Mouse (Mus musculus) testis, adult 2 months (tissue): ENCODE results near the gene Lhx6. TPM values are rescaled to one million over a fixed set of nuclear protein-coding genes. Genes with fewer than 3 reads are reported as not detected.

Experiments
- H3K27ac ChIP-seq: fragments of 200-500 bp; 2 replicates; pipeline ENCODE4 v1.5.1; 2012; ENCODE audit warnings: low read depth, low read length; ENCODE audit not compliant: control insufficient read depth, insufficient read depth
- H3K27me3 ChIP-seq: fragments of 200-500 bp; 2 replicates; pipeline ENCODE4 v1.6.1; 2012; ENCODE audit warnings: mild to moderate bottlenecking, low read length, moderate library complexity; ENCODE audit not compliant: control insufficient read depth, insufficient read depth
- H3K36me3 ChIP-seq: fragments of 200-500 bp; 2 replicates; pipeline ENCODE4 v1.6.1; 2012; ENCODE audit warnings: mild to moderate bottlenecking, low read length; ENCODE audit not compliant: control insufficient read depth, insufficient read depth
- H3K4me1 ChIP-seq: fragments of 200-500 bp; 2 replicates; pipeline ENCODE4 v1.6.1; 2012; ENCODE audit warnings: low read length; ENCODE audit not compliant: control insufficient read depth, insufficient read depth
- H3K4me3 ChIP-seq: fragments of 200-500 bp; 2 replicates; pipeline ENCODE4 v1.5.1; 2012; ENCODE audit warnings: low read depth, mild to moderate bottlenecking, low read length, moderate library complexity, mixed read lengths; ENCODE audit not compliant: control insufficient read depth
- CTCF ChIP-seq: fragments of 200-500 bp; IDR thresholded peaks from 2 replicates; pipeline ENCODE4 v1.5.1; 2012; ENCODE audit warnings: low read depth, mild to moderate bottlenecking, inconsistent platforms, low read length, moderate library complexity; ENCODE audit not compliant: control insufficient read depth, insufficient read depth, insufficient replicate concordance
- POLR2A ChIP-seq: fragments of 200-500 bp; IDR thresholded peaks from 2 replicates; pipeline ENCODE4 v1.6.1; 2012; ENCODE audit warnings: low read depth, mild to moderate bottlenecking, inconsistent platforms, low read length, moderate library complexity; ENCODE audit not compliant: control insufficient read depth
- polyA plus RNA-seq: library from polyadenylated mRNA; depleted of rRNA; stranded (reverse); fragments of >200 nt; gene quantifications from 2 replicates; pipeline ENCODE4 v1.2.3, GENCODE M21; 2012; rRNA removed

The Lhx6 gene
- polyA plus RNA-seq, 1 experiment: 3.9 TPM

DNA sequence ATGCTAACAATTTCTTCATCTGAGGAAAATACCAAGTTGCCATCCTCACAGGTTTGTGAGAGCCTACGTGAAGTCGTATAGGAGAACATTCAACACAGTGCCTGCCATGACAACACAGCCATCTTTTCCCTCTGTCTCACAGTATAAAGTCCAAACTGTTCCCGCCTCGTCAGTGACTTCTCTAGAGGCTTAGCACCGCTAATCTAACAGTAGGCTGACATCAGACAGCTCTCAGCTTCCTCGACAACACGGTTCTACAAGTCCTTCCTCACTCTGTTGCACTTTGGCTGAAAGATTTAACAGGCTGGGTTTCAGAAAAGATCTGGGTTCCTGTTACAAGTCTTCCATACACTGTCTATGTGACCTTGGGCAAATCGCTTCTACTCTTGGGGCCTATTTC lies 57.0 kb downstream of the Lhx6 start:
- no peaks in the 10 kb centered on the region for H3K27me3 ChIP-seq
- H3K4me1 ChIP-seq: no peaks in the 10 kb centered on the region; the same call in 1 of the 2 replicates
- no peak overlapping the region for H3K27ac ChIP-seq
- H3K4me3 ChIP-seq: peak overlapping the region; percentile 30
- TF ChIP-seq CTCF (no peak), POLR2A (no peak)
- no peaks in the 10 kb centered on the region for H3K36me3 ChIP-seq

DNA sequence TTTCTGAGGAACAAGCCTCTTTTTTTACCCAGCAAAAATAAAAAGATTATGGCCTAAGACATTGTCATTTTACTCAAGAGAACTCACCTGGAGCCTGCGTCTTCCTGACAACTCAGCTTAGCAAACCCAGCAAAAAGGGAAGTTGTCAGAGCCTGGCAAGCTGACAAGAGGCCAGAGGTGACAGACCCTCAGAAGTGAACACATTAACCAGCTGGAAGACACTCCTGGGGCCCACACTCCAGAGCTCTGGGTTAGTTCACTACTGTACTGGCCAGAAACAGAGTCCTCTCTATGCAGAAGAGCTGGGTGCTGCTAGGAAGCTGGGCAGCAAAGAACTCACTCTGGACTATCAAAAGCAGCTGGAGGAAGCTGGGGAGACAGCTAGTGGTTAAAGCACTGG lies 64.3 kb downstream of the Lhx6 start:
- H3K27ac ChIP-seq: no peak overlapping the region
- H3K4me1 ChIP-seq: no peaks in the 10 kb centered on the region; the same call in 1 of the 2 replicates
- no peak for TF ChIP-seq CTCF
- TF ChIP-seq POLR2A: no peak
- H3K36me3 ChIP-seq: no peaks in the 10 kb centered on the region
- H3K27me3 ChIP-seq: no peaks in the 10 kb centered on the region
- no peak overlapping the region for H3K4me3 ChIP-seq

DNA sequence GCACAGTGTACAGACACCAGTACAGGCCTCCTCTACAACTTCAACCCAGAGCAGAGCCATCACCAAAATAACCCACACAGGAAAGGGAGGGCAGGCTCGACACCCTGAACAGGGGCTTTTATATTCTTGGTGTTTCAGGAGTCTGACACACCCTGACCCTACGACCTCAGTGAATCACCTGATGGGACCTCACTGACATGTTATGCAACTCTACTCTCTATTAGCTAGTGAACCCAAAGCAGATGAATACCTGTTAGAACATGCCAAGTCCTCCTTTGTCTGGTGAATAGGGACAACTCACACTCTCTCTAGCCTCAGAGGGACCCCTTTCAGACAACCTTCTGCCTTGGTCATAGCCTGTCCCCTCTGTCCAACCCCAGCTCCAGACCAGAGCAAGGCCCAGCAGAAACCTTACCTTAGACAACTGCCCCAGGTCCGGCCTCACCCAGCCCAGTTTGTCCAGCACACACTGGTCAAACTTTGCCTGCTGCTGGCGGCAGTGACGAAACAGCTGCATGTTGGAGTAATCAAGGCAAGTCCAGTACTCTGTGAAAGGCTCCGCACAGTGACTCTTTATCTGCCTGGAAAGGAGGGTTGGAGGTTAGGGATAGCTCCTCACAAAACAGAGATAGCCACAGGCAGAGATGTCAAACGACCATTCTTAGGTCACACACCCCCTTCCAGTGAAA lies 65.8 kb downstream of the Lhx6 start:
- no peaks in the 10 kb centered on the region; the same call in 1 of the 2 replicates for H3K4me1 ChIP-seq
- TF ChIP-seq POLR2A (no peak), CTCF (no peak)
- no peak overlapping the region for H3K27ac ChIP-seq
- no peak overlapping the region for H3K4me3 ChIP-seq
- H3K27me3 ChIP-seq: no peaks in the 10 kb centered on the region
- no peaks in the 10 kb centered on the region for H3K36me3 ChIP-seq

DNA sequence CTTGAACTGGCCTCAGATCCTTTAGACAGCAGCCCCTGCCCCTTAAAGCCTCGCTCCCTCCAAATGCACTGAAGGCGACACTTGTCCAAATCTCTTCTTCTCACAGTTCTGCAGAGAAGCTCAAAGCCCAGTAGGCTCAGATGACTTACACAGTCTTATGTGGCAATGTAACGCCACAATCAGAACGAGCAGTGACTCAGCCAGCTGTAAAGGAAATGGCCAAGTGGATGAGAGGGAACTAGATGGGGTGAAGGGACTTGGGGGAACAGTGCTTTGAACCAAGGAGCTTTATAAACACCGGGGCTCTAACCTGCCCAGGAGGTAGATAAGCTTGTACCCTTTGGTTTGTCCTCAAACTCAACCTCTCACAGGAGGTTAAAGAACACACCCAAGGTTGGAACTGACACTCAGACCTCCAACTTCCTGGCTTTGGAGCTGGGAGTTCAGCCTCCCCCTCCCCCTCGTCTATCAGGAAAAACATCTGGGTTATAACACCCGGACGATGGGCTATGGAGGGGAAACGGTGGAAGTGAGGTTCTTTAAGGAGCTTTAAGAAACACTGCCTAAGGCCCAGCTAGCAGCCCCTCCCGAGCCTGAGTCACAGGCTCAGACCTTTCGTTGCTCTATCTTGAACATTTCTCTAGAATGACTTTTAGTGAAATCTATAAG lies 69.7 kb downstream of the Lhx6 start:
- H3K36me3 ChIP-seq: no peaks in the 10 kb centered on the region
- no peak overlapping the region for H3K27ac ChIP-seq
- no peaks in the 10 kb centered on the region for H3K4me1 ChIP-seq
- no peak overlapping the region for H3K4me3 ChIP-seq
- TF ChIP-seq POLR2A (no peak), CTCF (no peak)
- no peaks in the 10 kb centered on the region for H3K27me3 ChIP-seq

DNA sequence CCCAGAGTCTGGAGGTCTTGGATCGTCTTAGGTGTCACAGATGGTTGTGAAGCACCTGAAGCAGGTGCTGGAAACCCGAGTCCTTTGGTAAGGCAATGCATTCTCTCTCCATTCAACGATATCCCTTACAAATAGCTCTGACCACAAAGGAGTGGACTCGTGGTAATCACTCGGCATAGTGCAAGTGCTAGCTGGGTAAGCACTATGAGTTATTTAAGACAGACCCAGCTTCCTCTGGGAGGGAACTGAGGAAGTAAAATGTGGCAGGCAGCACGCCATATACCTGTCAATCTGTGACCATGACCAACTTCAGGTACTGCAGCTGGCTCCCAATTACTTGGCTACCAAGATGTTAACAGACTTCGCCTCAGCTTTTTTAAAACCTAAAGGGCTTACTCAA lies 70.3 kb downstream of the Lhx6 start:
- Histone ChIP-seq H3K27ac (no peak overlapping the region), H3K36me3 (no peaks in the 10 kb centered on the region), H3K4me3 (no peak overlapping the region), H3K27me3 (no peaks in the 10 kb centered on the region), H3K4me1 (no peaks in the 10 kb centered on the region)
- no peak for TF ChIP-seq CTCF
- no peak for TF ChIP-seq POLR2A

DNA sequence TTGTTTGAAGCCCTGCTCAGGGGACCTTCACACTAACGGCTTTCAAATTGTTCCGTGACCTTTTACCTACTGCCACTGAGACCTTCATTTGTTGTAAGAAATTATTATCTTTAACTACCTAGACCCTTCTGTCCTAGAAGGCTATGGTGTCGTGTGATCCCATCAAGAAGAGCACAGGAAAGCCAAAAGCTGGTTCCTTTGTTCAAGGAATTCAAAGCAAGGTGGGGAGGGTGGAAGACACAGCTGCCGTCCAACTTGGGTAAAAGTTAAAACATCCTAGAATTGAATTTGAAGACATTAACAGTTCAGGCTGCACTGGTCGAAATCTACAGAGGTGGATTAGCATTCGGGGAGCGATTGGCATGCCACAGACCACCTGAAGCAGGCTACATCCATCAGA lies 71.2 kb downstream of the Lhx6 start:
- no peak for TF ChIP-seq POLR2A
- TF ChIP-seq CTCF: no peak
- Histone ChIP-seq H3K4me3 (no peak overlapping the region), H3K27ac (no peak overlapping the region), H3K36me3 (no peaks in the 10 kb centered on the region), H3K4me1 (no peaks in the 10 kb centered on the region), H3K27me3 (no peaks in the 10 kb centered on the region)

DNA sequence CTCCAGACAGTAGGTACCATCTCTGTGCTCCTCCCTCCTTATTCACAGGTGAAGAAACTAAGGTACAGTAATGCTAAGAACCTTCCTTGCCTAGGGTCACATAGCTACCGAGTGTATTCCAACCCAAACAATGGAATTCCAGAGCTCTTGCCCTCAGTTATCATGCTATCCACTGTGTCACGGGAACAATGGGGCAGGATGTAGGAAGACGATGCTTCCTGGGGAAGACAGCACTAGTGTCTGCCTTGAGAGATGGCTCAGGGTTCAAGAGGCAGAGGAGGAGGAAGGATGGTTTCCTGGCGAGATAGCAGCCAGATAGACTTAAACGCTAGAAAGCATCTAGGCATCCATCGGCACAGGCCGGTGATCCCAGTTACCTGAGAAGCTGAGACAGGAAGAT lies 72.3 kb downstream of the Lhx6 start:
- Histone ChIP-seq H3K27ac (no peak overlapping the region), H3K4me1 (no peaks in the 10 kb centered on the region), H3K36me3 (no peaks in the 10 kb centered on the region), H3K4me3 (no peak overlapping the region), H3K27me3 (no peaks in the 10 kb centered on the region)
- TF ChIP-seq CTCF (no peak), POLR2A (no peak)

Other genes with a start within 250 kb of the Lhx6 start
- gene Ttll11, start 125.5 kb downstream of the Lhx6 start, polyA plus RNA-seq: 47.1 and 47.6 TPM in 2 replicates
- gene Ndufa8, start 56.0 kb downstream of the Lhx6 start, polyA plus RNA-seq: 78.4 and 80.8 TPM in 2 replicates
- gene Morn5, start 56.0 kb downstream of the Lhx6 start, polyA plus RNA-seq: 492 and 524 TPM in 2 replicates
- 70.8 and 78.5 TPM in 2 replicates for gene Mrrf, start 31.0 kb upstream of the Lhx6 start, polyA plus RNA-seq
- gene Rbm18, start 31.4 kb upstream of the Lhx6 start, polyA plus RNA-seq: 11.5 and 14.2 TPM in 2 replicates
- 0.74 and 5.4 TPM in 2 replicates for gene Ptgs1, start 125.0 kb upstream of the Lhx6 start, polyA plus RNA-seq